Mouse (Mus musculus) ovary, postnatal 10 days (tissue): ENCODE measurements around the gene Sox13.

Source experiments
- DNase-seq: peaks from one replicate; pipeline ENCODE4 v3.0.0; 2022; ENCODE audit warnings: low spot score

Sox13 gene

GRCm38 (mm10) chr1:133400014-133400725, 24.0 kb downstream of the Sox13 start:
- DNase-seq, result no peak

GRCm38 (mm10) chr1:133397483-133398237, 26.5 kb downstream of the Sox13 start:
- no peak for DNase-seq

DNA sequence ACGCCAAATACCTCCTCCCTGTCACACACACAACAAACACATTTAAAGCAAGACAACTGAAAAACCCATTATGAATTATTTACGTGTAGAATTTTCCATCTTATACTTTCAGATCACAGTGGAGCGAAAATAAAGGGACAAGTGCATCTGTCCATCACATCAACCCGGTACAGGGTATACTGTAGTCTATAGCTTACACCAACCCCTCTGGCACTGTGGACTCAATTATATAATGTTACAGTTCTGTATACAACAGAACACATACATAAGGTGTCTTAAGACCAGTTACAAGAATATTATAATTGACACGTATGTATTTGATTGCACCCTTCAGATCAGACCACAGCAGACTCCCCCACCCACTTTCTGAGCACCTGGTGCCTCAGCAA, 27.1 kb downstream of the Sox13 start:
- DNase-seq, result no peak

DNA sequence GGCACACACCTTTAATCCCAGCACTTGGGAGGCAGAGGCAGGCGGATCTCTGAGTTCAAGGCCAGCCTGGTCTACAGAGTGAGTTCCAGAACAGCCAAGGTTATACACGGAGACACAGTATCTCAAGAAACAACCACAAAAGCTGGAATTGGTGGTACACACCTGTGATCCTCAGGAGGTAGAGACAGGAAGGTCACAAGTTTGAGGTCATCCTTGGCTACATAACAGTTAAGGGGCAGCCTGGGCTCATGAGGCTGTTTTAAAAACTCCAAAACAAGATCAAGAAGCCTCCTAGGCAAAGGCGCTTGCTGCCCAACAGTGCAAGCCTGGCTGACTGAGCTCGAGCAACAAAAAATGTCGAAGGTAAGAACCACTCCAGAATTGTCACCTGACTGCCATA, 27.5 kb downstream of the Sox13 start:
- DNase-seq, result no peak

DNA sequence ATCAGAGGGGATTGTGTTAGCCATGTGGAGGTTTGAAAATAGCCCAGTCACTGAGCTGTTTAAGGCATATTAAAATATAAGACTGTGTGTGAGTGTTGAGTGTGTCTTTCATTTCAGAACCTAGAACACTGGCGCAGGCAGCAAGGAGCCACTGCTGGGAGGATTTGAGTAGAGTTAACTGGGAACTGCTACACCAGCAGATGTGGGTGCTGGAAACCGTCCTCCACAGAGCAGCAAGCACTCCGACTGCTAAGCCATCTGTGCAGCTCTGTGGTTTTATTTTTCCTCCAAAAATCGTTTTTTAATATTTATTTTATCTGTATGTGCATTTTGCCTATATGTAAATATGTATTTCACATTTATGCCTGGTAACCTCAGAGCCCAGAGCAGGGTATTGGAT, 29.5 kb downstream of the Sox13 start:
- no peak for DNase-seq

DNA sequence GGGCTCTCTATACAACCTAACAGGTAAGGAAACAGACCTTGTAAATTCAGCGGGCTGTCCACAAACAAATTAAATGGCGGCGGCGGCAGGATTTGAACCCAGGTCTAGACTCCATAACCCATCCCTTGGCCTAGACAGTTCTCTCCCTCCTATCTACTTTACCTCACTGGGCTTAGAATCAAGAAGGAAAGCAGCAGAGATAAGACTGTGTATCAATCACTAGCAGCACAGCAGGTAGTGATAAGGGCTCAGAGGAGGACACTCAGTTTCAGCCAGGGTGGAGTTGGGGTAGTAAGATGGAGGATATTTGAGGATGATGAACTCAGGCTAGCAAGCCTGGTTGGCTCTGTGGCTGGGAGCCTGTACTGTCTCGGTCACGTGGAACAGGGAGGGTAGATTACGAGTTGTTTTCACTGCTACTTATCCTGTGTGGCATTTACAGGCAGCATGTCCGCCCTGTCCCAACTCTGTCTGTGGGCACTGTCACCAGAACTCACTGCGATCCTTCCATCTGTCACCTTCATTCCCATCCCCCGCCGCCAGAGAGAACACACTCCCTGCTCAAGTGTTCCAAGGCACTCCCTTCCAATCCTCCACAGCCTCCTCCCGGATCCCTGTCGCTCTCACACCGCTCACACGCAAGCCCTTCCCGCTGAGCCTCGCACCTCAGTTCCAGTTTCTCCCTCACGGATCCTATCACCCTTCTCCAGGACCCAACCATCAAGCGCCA, 36.5 kb downstream of the Sox13 start:
- no peak for DNase-seq

DNA sequence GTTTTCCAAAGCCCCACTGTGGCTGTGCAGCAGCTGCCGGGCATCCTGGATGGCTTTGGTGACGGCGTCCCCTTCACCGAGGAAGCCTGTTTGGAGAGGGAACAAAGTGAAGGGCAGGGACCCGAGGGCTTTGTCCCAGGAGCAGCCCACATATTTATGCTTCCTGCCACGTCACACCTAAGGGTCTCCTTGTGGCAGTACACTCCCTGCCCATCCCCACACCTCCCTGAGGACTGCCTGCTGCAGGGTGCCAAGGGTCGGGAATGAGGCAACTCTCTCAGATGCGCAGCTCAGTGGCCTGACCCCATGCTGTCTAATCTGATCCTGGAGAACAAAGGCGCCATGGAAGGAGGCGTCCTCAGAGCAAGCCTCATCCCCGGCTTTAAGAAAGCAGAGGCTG, 38.0 kb downstream of the Sox13 start:
- no peak for DNase-seq

GRCm38 (mm10) chr1:133385506-133385905, 38.7 kb downstream of the Sox13 start:
- DNase-seq, result no peak

DNA sequence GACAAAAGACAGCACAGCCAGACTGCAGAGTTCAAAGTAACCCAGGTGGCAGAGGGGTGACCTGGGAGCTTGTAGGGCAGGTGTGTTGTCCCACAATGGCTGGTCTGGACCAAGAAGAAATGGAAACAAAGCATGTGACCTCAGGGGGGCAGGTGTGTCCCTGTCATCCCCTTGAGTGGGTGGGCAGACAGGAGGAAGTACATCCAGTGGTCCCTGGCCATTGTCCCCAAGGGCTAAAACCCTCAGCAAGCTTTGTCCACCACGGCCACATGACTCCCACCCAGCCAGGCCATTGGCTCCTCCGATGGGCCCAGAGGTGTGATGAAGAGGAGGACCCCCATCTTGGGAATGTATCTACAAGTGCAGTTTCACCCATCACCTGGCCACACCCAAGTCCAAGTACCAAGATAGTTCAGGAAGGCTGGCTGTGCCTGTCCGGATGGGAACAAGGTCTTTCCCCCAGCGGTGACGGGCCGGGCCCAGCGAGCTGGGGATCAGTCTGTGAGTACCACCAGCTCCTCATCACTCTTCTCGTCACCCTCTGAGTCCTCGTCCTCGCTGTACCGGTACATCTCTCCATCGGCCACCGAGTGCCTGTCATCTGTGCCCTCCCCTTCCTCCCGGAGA, 40.9 kb downstream of the Sox13 start:
- no peak for DNase-seq

- no peak for DNase-seq
Observed at GRCm38 (mm10) chr1:133382552-133383155, 41.5 kb downstream of the Sox13 start.

DNA sequence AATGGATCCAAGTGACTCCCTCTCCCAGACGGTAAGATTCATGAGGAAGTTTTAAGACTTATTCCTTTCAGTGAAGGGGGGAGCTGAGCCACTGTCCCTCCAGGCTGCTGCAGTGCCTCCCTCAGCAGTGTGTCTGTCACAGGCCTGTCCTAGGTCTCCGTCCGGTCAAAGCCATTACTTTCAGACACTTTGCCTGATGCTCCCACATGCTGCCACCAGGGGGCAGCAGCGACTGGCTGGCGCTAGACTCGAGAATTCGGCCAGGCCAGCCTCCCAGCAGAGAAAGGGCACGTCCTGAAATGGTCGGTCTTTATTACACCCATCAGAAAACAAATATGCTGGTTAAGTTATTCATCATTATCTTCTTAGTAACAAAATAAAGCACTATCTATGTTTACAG, 42.2 kb downstream of the Sox13 start:
- DNase-seq, result no peak

GRCm38 (mm10) chr1:133380347-133381065, 43.7 kb downstream of the Sox13 start:
- DNase-seq, result no peak

DNA sequence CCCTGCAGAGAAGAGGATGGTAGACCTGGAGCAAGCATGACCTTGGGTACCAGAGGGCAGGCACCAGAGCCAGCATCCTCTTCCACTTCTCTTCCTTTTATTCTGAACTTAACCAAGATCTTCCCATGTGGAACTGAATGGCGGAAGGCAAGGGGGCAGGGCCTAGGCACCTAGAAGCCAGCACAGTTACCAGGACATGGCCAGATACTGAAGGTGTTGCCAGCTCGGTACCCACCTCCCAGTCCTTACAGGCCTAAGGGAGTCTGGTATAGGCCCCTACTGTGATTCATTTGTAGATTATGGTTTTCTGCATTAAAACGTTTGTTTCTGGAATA, 44.2 kb downstream of the Sox13 start:
- DNase-seq, result no peak

DNA sequence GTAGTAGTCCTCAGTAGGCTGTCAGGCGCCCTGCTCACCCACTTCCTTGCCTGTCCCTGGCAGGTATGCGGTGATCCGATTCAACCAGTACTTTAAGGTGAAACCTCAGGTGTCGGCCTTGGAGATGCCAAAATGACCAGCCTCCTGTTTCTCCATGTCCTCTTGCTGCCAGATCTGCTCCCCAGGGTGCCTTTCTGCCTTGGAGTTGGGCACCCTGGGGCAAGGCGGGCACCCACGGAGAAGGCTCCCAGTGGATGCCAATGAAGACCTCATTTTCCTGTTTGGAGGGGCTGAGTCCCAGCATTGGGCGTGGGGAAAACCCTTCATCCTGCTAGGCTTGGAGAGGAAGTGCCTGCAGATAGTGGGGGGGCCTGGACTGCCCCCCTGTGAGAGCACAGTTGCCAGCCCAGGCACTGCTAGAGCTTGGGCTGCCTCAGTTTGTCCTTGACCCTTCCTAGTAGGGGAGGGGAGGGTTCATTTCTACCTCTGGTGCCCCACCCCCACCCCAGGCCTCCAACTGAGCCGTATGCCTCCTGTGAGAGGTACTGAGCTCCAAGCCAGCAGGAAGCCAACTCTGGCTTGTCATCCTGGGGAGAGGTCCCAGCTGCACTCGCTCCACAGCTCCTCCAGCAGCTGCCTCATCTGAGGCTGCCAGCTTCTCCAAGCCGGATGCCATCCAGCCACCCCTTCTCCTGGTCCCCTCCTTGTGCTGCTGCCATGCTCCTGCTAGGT, 44.8 kb downstream of the Sox13 start:
- DNase-seq, result no peak

GRCm38 (mm10) chr1:133377547-133377946, 46.6 kb downstream of the Sox13 start:
- no peak for DNase-seq

DNA sequence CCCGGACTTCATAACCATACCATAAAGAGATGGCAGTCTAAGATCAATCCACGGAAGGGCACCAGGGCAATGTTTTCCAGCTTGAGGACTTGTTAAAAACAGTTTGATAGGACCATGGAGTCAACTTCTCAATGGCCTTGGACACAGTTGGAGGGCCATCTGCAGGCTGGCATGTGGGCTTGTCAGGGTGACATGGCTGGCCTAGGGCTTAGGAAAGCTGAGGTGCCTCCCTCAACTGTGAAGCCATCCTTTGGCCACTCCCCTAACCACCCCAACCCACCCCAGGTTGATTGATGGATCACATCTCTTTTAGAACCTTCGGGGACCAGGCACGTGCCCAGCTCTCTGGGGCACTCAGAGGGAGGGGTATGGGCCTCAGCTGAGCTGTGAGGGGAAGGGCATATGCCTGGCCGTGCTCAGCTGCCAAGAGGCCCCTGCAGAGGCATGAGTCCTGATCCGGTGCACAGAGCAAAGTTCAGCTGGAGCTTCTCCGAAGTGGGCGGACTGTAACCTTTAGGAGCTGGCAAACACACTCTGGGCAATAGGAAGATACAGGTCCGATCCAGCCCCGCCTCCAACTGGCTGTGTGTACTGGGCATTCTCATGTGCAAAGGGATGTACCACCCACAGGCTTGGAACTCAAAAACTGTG, 48.4 kb downstream of the Sox13 start:
- no peak for DNase-seq

GRCm38 (mm10) chr1:133372113-133372512, 52.1 kb downstream of the Sox13 start:
- no peak for DNase-seq

DNA sequence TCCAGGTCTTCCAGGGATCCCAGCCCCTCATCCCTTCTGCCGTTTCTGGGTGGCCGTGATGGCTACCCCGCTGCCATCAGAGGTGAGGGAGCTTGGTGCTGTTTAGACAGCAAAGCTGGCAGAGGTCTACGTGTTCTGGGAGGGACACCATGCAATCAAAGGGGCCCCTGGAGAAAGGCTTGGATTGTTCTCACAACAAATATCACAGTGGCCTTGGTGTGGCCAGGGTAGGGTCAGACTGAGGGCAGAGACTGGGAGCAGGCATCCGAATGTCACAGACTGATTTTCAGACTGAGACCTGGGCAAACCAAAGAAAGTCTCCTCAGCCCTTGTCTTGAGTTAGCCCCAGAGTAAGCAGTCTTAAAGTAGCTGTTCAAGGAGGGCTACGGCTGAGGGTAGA, 52.7 kb downstream of the Sox13 start:
- no peak for DNase-seq

- DNase-seq, result no peak
Observed at GRCm38 (mm10) chr1:133370352-133370751, 53.8 kb downstream of the Sox13 start.

DNA sequence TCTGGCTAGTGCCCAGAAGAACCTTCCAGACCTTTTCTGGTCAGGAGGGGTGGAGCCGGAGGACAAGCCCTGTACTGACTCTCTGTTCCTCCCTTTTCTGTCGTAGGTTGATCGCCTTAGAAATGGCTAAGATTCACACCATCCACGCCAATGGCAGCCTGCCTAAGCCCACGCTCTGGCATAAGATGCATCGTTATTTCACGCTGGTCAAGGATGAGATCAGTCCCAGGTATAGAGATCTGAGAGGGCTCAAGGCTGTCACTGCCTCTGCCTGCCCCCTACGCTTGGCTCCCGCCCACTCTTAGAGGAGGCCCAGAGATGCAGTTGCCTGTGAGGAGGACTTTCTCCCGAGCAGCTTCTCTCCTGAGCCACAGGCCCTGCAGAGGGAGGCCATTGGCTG, 55.5 kb downstream of the Sox13 start:
- DNase-seq, result no peak
